Mouse (Mus musculus) hindbrain, postnatal 0 days (tissue): Measurements from ENCODE around the gene Prkg2. TPM values are rescaled to one million over a fixed set of nuclear protein-coding genes. Genes with fewer than 3 reads are reported as not detected.

Experiments
- ATAC-seq: fragments of 200-750 bp; cut with Nextera tagmentation; 2 replicates; pipeline ENCODE4 v1.8.0; 2017; ENCODE audit warnings: mild to moderate bottlenecking, moderate TSS enrichment, moderate library complexity
- DNase-seq: peaks from one replicate; pipeline ENCODE4 v3.0.0-alpha.2; 2015; ENCODE audit warnings: low spot score
- H3K27ac ChIP-seq: fragments of 300-500 bp; sonication (generic); 2 replicates; pipeline ENCODE4 v1.5.1; 2014; ENCODE audit warnings: mild to moderate bottlenecking
- H3K27me3 ChIP-seq: fragments of 300-500 bp; sonication (generic); 2 replicates; pipeline ENCODE4 v1.6.1; 2014; ENCODE audit warnings: low read length, mixed read lengths; ENCODE audit not compliant: insufficient read depth
- H3K36me3 ChIP-seq: fragments of 300-500 bp; sonication (generic); 2 replicates; pipeline ENCODE4 v1.6.1; 2014; ENCODE audit warnings: low read length, mixed read lengths; ENCODE audit not compliant: insufficient read depth
- H3K4me1 ChIP-seq: fragments of 300-500 bp; sonication (generic); 2 replicates; pipeline ENCODE4 v1.6.1; 2014; ENCODE audit warnings: antibody characterized with exemption, low read length, mixed read lengths; ENCODE audit not compliant: insufficient read depth
- H3K4me2 ChIP-seq: fragments of 300-500 bp; sonication (generic); 2 replicates; pipeline ENCODE4 v1.6.1; 2014; ENCODE audit warnings: low read depth, mild to moderate bottlenecking, low read length, moderate library complexity, mixed read lengths
- H3K4me3 ChIP-seq: fragments of 300-500 bp; sonication (generic); 2 replicates; pipeline ENCODE4 v1.5.1; 2014; ENCODE audit warnings: low read length
- H3K9ac ChIP-seq: fragments of 300-500 bp; sonication (generic); replicated peaks from 2 replicates; pipeline ENCODE4 v1.6.1; 2014; ENCODE audit warnings: mild to moderate bottlenecking, low read length, moderate library complexity, mixed read lengths
- H3K9me3 ChIP-seq: fragments of 300-500 bp; sonication (generic); 2 replicates; pipeline ENCODE4 v1.6.1; 2016; ENCODE audit warnings: low read length, mixed read lengths
- CTCF ChIP-seq: IDR thresholded peaks from 2 replicates; pipeline ENCODE4 v1.5.1; 2016; ENCODE audit warnings: antibody characterized with exemption, control low read depth, low read depth
- WGBS: fragments of 180-500 bp; shearing (Covaris S2); extraction: QIAGEN DNeasy Blood & Tissue Kit; methylation state at CpG from one replicate; pipeline ENCODE4 v1.1.7; 2014; 5-methylcytosine and 5-hydroxymethylcytosine counted together
- polyA plus RNA-seq: library from polyadenylated mRNA; unstranded; fragments of >200 nt; fragmentation: Nextera tagmentation; extraction: Ambion mirVana; gene quantifications from 2 replicates; pipeline ENCODE4 v1.2.1, GENCODE M21; 2015
- total RNA-seq: library from RNA; depleted of rRNA; stranded (reverse); fragments of >200 nt; gene quantifications from 2 replicates; pipeline ENCODE4 v1.2.3, GENCODE M21; 2014; rRNA removed

The Prkg2 gene
- total RNA-seq: 1.6 TPM in 2 replicates
- polyA plus RNA-seq: 1.6 and 1.7 TPM in 2 replicates

DNA sequence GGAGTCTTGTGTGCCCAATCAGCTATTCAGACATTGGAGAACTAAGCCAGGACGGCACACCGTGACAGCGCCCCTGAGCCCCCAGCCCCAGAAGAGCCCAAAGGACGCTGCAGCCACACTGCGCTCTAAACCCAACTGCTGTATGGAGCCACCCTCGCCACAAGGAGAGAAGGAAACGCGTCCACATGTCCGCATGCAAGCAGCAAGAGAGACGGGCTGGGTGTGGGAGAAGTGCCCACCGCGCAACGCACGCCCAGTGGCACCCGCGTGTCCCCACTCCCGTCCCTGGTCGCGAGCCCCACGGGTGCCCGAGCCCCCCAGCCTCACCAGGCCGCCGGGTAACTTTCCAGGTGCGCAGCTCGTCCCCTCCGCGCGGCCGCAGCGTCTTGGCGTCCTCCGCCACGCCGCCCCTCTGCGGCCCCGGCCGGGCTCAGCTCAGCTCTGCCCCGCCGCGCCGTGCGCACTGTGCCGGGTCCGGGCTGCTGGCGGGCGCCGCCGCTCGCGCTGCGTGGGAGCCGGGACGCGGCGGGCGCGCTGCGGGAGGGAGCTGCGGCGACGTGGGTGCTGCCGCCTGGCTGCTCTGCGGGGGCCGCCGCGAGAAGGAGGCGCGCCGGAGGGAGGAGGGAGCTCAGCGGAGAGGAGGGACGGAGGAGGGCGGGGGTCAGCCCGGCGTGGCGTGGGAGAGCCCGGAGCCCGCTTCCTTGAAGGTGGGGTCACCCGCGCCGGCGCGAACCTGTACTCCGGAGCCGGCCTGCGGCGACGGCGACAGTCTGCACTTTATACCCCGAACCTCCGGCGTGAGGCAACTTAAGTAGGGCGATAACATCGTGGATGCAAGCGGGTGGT lies at the start of gene Prkg2:
Prkg2 (minus strand) TSS at position 756 of the 846 bp plus-strand sequence.
- ATAC-seq: peak; percentile 76
- DNase-seq: peak; percentile 53
- Histone ChIP-seq H3K4me2 (peak within 1 kb of the TSS; percentile 96), H3K9me3 (no peaks in the 10 kb centered on the region), H3K36me3 (no peaks in the 10 kb centered on the region), H3K27me3 (no peaks in the 10 kb centered on the region), H3K27ac (no peak within 1 kb of the TSS), H3K4me1 (peaks cover 4% of the 10 kb centered on the region; the same call in 1 of the 2 replicates), H3K4me3 (peak within 1 kb of the TSS; percentile 71), H3K9ac (peak within 1 kb of the TSS; percentile 59)
- TF ChIP-seq CTCF: 0 out of 2 replicates have a peak, but pooled peaks have one; percentile 11
- under 1% methylated on average over 76 of the region's 94 CpGs for WGBS

DNA sequence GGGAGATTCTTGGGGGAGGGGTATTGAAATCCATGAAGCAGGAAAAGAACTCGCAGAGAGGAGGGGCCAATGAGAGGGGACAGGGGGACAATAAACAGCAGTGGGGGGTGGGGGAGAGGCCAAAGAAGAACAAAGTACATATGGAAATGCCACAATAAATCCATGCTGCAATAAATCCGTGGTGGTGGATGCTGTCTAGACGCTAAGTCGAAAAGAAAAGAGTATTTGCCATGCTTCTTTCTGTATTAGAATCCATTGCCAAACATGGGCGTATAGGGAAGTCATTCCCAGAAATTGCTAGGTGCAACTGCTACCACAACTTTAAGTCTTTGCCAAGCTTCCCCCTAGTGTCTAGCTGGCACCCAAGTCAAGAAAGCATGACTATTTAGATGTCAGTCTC lies 46.8 kb upstream of the Prkg2 start:
- Histone ChIP-seq H3K4me3 (no peak overlapping the region), H3K36me3 (no peaks in the 10 kb centered on the region), H3K9ac (no peak overlapping the region), H3K27ac (no peak overlapping the region), H3K4me1 (no peaks in the 10 kb centered on the region), H3K9me3 (no peaks in the 10 kb centered on the region), H3K27me3 (no peaks in the 10 kb centered on the region), H3K4me2 (no peak overlapping the region)
- 11% methylated on average over 5 of the region's 5 CpGs for WGBS
- ATAC-seq (no peak), DNase-seq (no peak)
- TF ChIP-seq CTCF: no peak

DNA sequence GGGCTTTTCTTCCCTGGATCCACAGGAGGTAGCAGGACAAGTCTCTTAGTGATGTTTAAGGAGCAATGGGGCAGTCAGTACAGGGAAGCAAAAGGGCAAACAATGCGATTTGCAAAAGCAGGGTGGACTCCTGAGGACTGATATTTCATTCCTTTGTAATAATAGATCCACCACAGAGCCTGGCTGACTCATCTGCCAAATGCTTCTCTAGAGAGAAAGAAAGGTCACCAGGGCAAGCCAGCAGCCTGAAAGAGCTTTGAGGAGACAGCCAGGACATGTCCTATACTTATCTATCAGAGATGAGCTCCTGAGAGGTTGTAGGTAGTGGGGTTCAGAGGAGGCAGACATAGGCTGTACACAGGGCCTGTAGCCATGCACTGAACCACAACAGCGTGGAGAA lies 41.2 kb upstream of the Prkg2 start:
- H3K27ac ChIP-seq: no peak overlapping the region
- H3K9ac ChIP-seq: no peak overlapping the region
- H3K4me2 ChIP-seq: no peak overlapping the region
- ATAC-seq (no peak), DNase-seq (no peak)
- 42% methylated on average over 2 of the region's 2 CpGs for WGBS
- H3K9me3 ChIP-seq: no peaks in the 10 kb centered on the region
- no peak for TF ChIP-seq CTCF
- H3K4me1 ChIP-seq: no peaks in the 10 kb centered on the region
- no peak overlapping the region for H3K4me3 ChIP-seq
- H3K36me3 ChIP-seq: no peaks in the 10 kb centered on the region
- no peaks in the 10 kb centered on the region for H3K27me3 ChIP-seq

DNA sequence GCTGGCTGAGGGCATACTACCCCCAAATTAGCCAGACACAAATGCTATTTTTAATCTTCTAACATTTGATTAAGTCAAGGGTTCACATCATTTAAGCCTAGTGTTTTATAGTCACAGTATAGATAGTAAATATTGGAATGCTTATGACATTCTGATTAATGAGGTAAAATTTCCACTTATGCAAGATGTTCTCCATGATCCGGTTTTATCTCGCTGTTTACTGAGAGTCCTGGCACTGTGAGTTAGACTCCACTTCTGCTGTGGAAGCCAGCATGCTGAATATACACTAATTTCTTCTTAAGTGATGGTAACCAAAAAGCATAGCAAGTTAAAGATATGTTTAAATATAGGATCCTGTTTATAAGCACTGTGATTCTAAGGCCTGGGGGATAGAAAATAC lies 31.2 kb upstream of the Prkg2 start:
- H3K9ac ChIP-seq: no peak overlapping the region
- TF ChIP-seq CTCF: no peak
- WGBS: 89% methylated on average over 2 of the region's 2 CpGs
- H3K9me3 ChIP-seq: no peaks in the 10 kb centered on the region
- no peaks in the 10 kb centered on the region for H3K4me1 ChIP-seq
- no peaks in the 10 kb centered on the region for H3K36me3 ChIP-seq
- no peak overlapping the region for H3K4me3 ChIP-seq
- H3K27me3 ChIP-seq: no peaks in the 10 kb centered on the region
- no peak overlapping the region for H3K27ac ChIP-seq
- ATAC-seq: no peak
- no peak for DNase-seq
- no peak overlapping the region for H3K4me2 ChIP-seq

DNA sequence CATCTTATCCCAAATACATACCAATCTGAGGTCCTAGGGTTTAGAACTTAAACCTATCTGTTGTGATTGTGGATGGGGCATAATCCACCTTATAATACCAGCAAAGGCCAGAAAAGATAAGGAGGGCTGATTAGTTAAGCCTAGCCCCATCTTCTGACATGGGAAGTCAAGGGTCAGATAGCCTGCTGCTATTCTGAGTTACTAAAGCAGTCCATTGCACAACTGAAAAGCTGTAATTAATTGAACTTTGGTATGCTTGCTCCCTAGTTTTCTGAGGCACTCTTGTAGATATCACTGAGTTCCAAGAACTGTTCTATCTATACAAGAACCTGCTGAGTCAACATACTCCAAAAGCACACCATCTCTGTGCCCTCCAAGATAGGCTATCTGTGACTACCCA lies 25.4 kb upstream of the Prkg2 start:
- Histone ChIP-seq H3K4me3 (no peak overlapping the region), H3K9ac (no peak overlapping the region), H3K9me3 (no peaks in the 10 kb centered on the region), H3K4me1 (no peaks in the 10 kb centered on the region), H3K27me3 (no peaks in the 10 kb centered on the region), H3K27ac (no peak overlapping the region), H3K36me3 (no peaks in the 10 kb centered on the region), H3K4me2 (no peak overlapping the region)
- no peak for TF ChIP-seq CTCF
- ATAC-seq (no peak), DNase-seq (no peak)

DNA sequence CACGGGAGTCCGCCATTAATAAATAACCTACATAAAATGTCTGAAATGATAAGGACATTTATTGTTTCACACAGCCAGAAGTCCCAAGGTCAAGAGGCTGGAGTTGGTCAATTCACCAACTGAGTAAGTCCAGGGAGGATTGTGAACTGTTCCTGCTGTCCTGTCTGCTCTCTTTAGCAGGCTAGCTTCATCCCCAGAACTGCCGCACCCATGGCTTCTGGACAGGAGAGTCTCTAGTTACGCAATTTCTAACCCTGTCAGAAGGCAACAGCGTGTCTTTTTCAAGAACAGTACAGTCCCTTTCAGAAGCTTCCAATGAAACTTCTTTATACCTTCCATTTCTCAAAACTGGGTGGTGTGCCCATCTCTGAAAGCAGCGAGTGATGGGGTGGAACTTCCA lies 1.9 kb upstream of the Prkg2 start:
- H3K36me3 ChIP-seq: no peaks in the 10 kb centered on the region
- 95% methylated on average over 6 of the region's 6 CpGs for WGBS
- no peak overlapping the region for H3K9ac ChIP-seq
- DNase-seq (no peak), ATAC-seq (no peak)
- H3K4me3 ChIP-seq: no peak overlapping the region
- no peaks in the 10 kb centered on the region for H3K27me3 ChIP-seq
- peaks cover 4% of the 10 kb centered on the region; the same call in 1 of the 2 replicates for H3K4me1 ChIP-seq
- no peaks in the 10 kb centered on the region for H3K9me3 ChIP-seq
- no peak for TF ChIP-seq CTCF
- no peak overlapping the region for H3K4me2 ChIP-seq
- H3K27ac ChIP-seq: no peak overlapping the region

DNA sequence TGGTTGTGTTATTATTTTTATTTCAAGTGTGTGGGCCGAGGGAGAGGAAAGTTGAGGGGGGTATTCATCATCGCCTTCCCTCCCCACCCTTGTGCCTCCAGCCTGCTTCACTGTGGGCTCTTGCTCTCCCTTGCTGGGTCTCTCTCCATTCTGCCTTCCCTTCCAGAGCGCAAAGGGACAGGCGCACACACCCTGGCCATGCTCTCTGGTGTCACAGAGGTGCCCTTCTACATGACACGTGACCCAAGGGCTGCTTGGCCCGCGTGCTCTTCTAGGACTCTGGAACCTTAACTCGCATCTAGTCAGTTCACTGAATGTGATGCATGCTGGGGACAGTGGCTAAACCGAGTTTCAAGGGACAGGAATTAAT lies 276 bp upstream of the Prkg2 start:
- no peaks in the 10 kb centered on the region for H3K9me3 ChIP-seq
- H3K4me1 ChIP-seq: peaks cover 4% of the 10 kb centered on the region; the same call in 1 of the 2 replicates
- 7% methylated on average over 9 of the region's 9 CpGs for WGBS
- no peak overlapping the region for H3K27ac ChIP-seq
- no peaks in the 10 kb centered on the region for H3K27me3 ChIP-seq
- TF ChIP-seq CTCF: no peak
- DNase-seq: no peak
- H3K4me3 ChIP-seq: peak overlapping the region; percentile 71
- peak overlapping the region; percentile 96 for H3K4me2 ChIP-seq
- no peaks in the 10 kb centered on the region for H3K36me3 ChIP-seq
- ATAC-seq: peak; percentile 36
- peak overlapping the region; percentile 59; the same call in 1 of the 2 replicates for H3K9ac ChIP-seq
